Mouse (Mus musculus): ENCODE data around the gene St3gal4. TPM values are rescaled to one million over a fixed set of nuclear protein-coding genes. Genes with fewer than 3 reads are reported as not detected.

St3gal4 gene
- total and polyA plus RNA-seq, 3 experiments: 6.2 to 9.3 (median 8.8) TPM

DNA sequence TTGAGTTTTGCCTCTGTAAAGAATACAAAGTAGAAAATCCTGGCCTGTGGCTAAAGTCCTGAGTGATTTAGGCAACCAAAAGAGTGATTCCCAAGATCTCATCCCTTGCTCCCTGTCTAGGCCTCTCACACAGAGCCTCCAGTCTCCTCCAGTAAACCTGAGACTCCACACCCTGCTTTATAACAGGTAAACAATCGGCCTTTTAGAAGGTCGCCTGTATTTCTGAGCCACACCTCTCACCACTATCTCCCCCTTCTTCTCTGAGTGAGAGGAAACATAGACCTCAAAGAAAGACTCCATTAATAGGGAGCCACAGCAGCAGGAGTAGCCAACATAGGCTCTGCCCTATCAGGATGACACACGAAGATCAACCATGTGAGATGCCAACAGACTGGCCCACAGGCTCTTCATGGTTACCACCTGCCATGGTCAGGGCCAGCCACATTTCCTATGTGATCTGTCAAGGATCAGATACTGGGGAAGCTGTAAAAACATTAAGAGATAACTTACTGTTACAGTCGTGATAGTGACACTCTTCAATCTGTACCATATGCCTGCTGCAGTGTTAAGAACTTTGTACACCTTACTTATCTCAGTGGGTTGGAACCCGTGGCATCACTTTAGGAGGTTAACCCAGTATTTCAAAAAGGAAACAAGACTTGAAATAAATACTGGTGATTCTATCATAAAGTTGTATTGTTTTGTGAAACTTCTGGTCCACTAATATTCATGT is 45.2 kb upstream of the St3gal4 start:
- peaks cover 30 to 83% of the 10 kb centered on the region in 2 experiments for H3K36me3 ChIP-seq (replicated peaks in 1 of 2; ENCODE audit: control insufficient read depth in 1 of 2, insufficient read depth in 1 of 2, low read length in 1 of 2)
- in situ Hi-C loops (cut with MboI; ENCODE audit: low pct_ligation_motif_present, low pct_unique_long_range_greater_than_20kb, low sequenced_read_pairs): no loop called here
- dilution Hi-C loops (cut with MboI; ENCODE audit: extremely low pct_ligation_motif_present, extremely low pct_unique_long_range_greater_than_20kb, low sequenced_read_pairs): no loop called here

GRCm38 (mm10) chr9:35163011-35163690 is 44.1 kb upstream of the St3gal4 start:
- H3K27ac ChIP-seq (ENCODE audit: insufficient read depth, low read depth): no peak overlapping the region
- no peaks in the 10 kb centered on the region for H3K27me3 ChIP-seq (replicated peaks)
- H3K9ac ChIP-seq (ENCODE audit: insufficient read depth, low read depth): no peak overlapping the region
- DNase-seq (ENCODE audit: extremely low read depth): no peak
- no peak overlapping the region for H3K4me3 ChIP-seq (replicated peaks in 1 of 3; ENCODE audit: low read depth in 2 of 3, low read length in 2 of 3, poor library complexity in 1 of 3)
- dilution Hi-C loops (cut with MboI; ENCODE audit: extremely low pct_ligation_motif_present, extremely low pct_unique_long_range_greater_than_20kb, low sequenced_read_pairs) (no loop called here), in situ Hi-C loops (cut with MboI; ENCODE audit: low pct_ligation_motif_present, low pct_unique_long_range_greater_than_20kb, low sequenced_read_pairs) (no loop called here)
- H3K9me3 ChIP-seq (replicated peaks; ENCODE audit: low read length): no peaks in the 10 kb centered on the region
- no peak overlapping the region for H3K4me2 ChIP-seq (ENCODE audit: insufficient read depth, low read depth, poor library complexity, severe bottlenecking)
- H3K79me2 ChIP-seq (replicated peaks; ENCODE audit: control insufficient read depth, extremely low read depth, insufficient read depth, poor library complexity, severe bottlenecking): no peaks in the 10 kb centered on the region
- peaks cover 25 to 76% of the 10 kb centered on the region in 2 experiments for H3K36me3 ChIP-seq (replicated peaks in 1 of 2; ENCODE audit: control insufficient read depth in 1 of 2, insufficient read depth in 1 of 2, low read length in 1 of 2)
- peaks cover 10 to 26% of the 10 kb centered on the region in 2 experiments for H3K4me1 ChIP-seq (ENCODE audit: control insufficient read depth in 1 of 2, insufficient read depth in 2 of 2)
- TF ChIP-seq ZNF384 (IDR thresholded peaks at IDR 0.05; ENCODE audit: low read depth, low read length): peak; percentile 79
- TF ChIP-seq MAX (IDR thresholded peaks at IDR 0.05; ENCODE audit: low read length): no peak

More for the DNA sequence above, 45.2 kb upstream of the St3gal4 start:
- H3K4me2 ChIP-seq (ENCODE audit: insufficient read depth, low read depth, poor library complexity, severe bottlenecking): no peak overlapping the region
- H3K27me3 ChIP-seq (replicated peaks): no peaks in the 10 kb centered on the region
- H3K79me2 ChIP-seq (replicated peaks; ENCODE audit: control insufficient read depth, extremely low read depth, insufficient read depth, poor library complexity, severe bottlenecking): no peaks in the 10 kb centered on the region
- no peak overlapping the region for H3K4me3 ChIP-seq (replicated peaks in 1 of 3; ENCODE audit: low read depth in 2 of 3, low read length in 2 of 3, poor library complexity in 1 of 3)
- H3K4me1 ChIP-seq (ENCODE audit: control insufficient read depth in 1 of 2, insufficient read depth in 2 of 2): peaks cover 10 to 26% of the 10 kb centered on the region in 2 experiments
- no peak for DNase-seq (ENCODE audit: extremely low read depth)
- no peak overlapping the region for H3K27ac ChIP-seq (ENCODE audit: insufficient read depth, low read depth)
- no peaks in the 10 kb centered on the region for H3K9me3 ChIP-seq (replicated peaks; ENCODE audit: low read length)
- no peak for TF ChIP-seq USF2 (conservative IDR thresholded peaks at IDR 0.05; ENCODE audit: low read depth, low read length)
- TF ChIP-seq SIN3A (IDR thresholded peaks at IDR 0.05; ENCODE audit: low read length): no peak
- TF ChIP-seq NELFE (IDR thresholded peaks at IDR 0.05; ENCODE audit: low read depth, low read length): no peak
- H3K9ac ChIP-seq (ENCODE audit: insufficient read depth, low read depth): no peak overlapping the region

GRCm38 (mm10) chr9:35161721-35162120 is 42.7 kb upstream of the St3gal4 start:
- H3K36me3 ChIP-seq (replicated peaks in 1 of 2; ENCODE audit: control insufficient read depth in 1 of 2, insufficient read depth in 1 of 2, low read length in 1 of 2): peaks cover 27 to 76% of the 10 kb centered on the region in 2 experiments
- H3K79me2 ChIP-seq (replicated peaks; ENCODE audit: control insufficient read depth, extremely low read depth, insufficient read depth, poor library complexity, severe bottlenecking): no peaks in the 10 kb centered on the region
- no peaks in the 10 kb centered on the region for H3K9me3 ChIP-seq (replicated peaks; ENCODE audit: low read length)
- H3K4me2 ChIP-seq (ENCODE audit: insufficient read depth, low read depth, poor library complexity, severe bottlenecking): no peak overlapping the region
- dilution Hi-C loops (cut with MboI; ENCODE audit: extremely low pct_ligation_motif_present, extremely low pct_unique_long_range_greater_than_20kb, low sequenced_read_pairs) (no loop called here), in situ Hi-C loops (cut with MboI; ENCODE audit: low pct_ligation_motif_present, low pct_unique_long_range_greater_than_20kb, low sequenced_read_pairs) (no loop called here)
- TF ChIP-seq JUND (conservative IDR thresholded peaks at IDR 0.05; ENCODE audit: low read depth, low read length): no peak
- TF ChIP-seq ZNF384 (IDR thresholded peaks at IDR 0.05; ENCODE audit: low read depth, low read length): no peak
- TF ChIP-seq USF2 (conservative IDR thresholded peaks at IDR 0.05; ENCODE audit: low read depth, low read length): no peak
- TF ChIP-seq ETS1 (conservative IDR thresholded peaks at IDR 0.05; ENCODE audit: low read depth, low read length): no peak
- no peak for TF ChIP-seq TBP (conservative IDR thresholded peaks at IDR 0.05; ENCODE audit: low read depth, low read length)
- TF ChIP-seq MYC (IDR thresholded peaks at IDR 0.05; ENCODE audit: low read depth, low read length): no peak
- TF ChIP-seq E2F4 (IDR thresholded peaks at IDR 0.05; ENCODE audit: insufficient replicate concordance, low read depth, low read length): no peak
- TF ChIP-seq JUN (IDR thresholded peaks at IDR 0.05; ENCODE audit: insufficient read depth, low read depth, low read length): no peak
- no peak for TF ChIP-seq CHD1 (IDR thresholded peaks at IDR 0.05; ENCODE audit: low read depth, low read length)
- no peak overlapping the region; the same call in 1 of the 2 replicates for H3K27ac ChIP-seq (ENCODE audit: insufficient read depth, low read depth)
- H3K4me1 ChIP-seq (ENCODE audit: control insufficient read depth in 1 of 2, insufficient read depth in 2 of 2): peaks cover 10 to 28% of the 10 kb centered on the region in 2 experiments
- H3K27me3 ChIP-seq (replicated peaks): no peaks in the 10 kb centered on the region
- no peak overlapping the region for H3K4me3 ChIP-seq (replicated peaks in 1 of 3; ENCODE audit: low read depth in 2 of 3, low read length in 2 of 3, poor library complexity in 1 of 3)
- DNase-seq (ENCODE audit: extremely low read depth): no peak
- no peak overlapping the region for H3K9ac ChIP-seq (ENCODE audit: insufficient read depth, low read depth)
